Mouse (Mus musculus) megakaryocyte, adult 5-6 weeks (primary cell): ENCODE measurements around the gene Pnpla2. TPM values are rescaled to one million over a fixed set of nuclear protein-coding genes. Genes with fewer than 3 reads are reported as not detected.

Source experiments
- ATAC-seq: 2 replicates; pipeline ENCODE4 v1.8.0; 2016; ENCODE audit warnings: mild to moderate bottlenecking, inconsistent platforms; ENCODE audit not compliant: poor library complexity, severe bottlenecking
- total RNA-seq, 2 experiments: library from RNA; stranded (forward) in 1 of 2; stranded (reverse) in 1 of 2; fragments of 153-499, 151-499 nt in 1 of 2; fragments of 221-1000, 200-1000 nt in 1 of 2; gene quantifications; 2 replicates each; pipeline versions ENCODE4 v1.2.3 to v1.2.4; 2015 to 2017

Pnpla2 gene
- total RNA-seq, 2 experiments from 2014 or later: 9.1 to 31.2 TPM

- ATAC-seq: peak; percentile 37
Measured at GRCm38 (mm10) chr7:141481498-141482401, 26.8 kb downstream of the Pnpla2 start.

GRCm38 (mm10) chr7:141482531-141483024 lies 27.6 kb downstream of the Pnpla2 start:
- ATAC-seq: no peak

- ATAC-seq: no peak
Measured at GRCm38 (mm10) chr7:141483114-141483653, 28.2 kb downstream of the Pnpla2 start.

- ATAC-seq: no peak
Measured at GRCm38 (mm10) chr7:141484186-141485120, 29.5 kb downstream of the Pnpla2 start.

GRCm38 (mm10) chr7:141485186-141485585 lies 30.2 kb downstream of the Pnpla2 start:
- ATAC-seq: no peak

GRCm38 (mm10) chr7:141485606-141486005 lies 30.6 kb downstream of the Pnpla2 start:
- no peak for ATAC-seq

- ATAC-seq: no peak
Measured at GRCm38 (mm10) chr7:141486239-141486638, 31.2 kb downstream of the Pnpla2 start.

- ATAC-seq: no peak
Measured at GRCm38 (mm10) chr7:141487141-141487540, 32.1 kb downstream of the Pnpla2 start.

- ATAC-seq: 0 out of 2 replicates have a peak, but pooled peaks have one; percentile 51
Measured at GRCm38 (mm10) chr7:141491151-141491550, 36.2 kb downstream of the Pnpla2 start.

- no peak for ATAC-seq
Measured at GRCm38 (mm10) chr7:141492738-141493137, 37.7 kb downstream of the Pnpla2 start.

GRCm38 (mm10) chr7:141493729-141494128 lies 38.7 kb downstream of the Pnpla2 start:
- ATAC-seq: no peak

- ATAC-seq: no peak
Measured at GRCm38 (mm10) chr7:141495379-141495778, 40.4 kb downstream of the Pnpla2 start.

- no peak for ATAC-seq
Measured at GRCm38 (mm10) chr7:141495940-141496339, 40.9 kb downstream of the Pnpla2 start.

GRCm38 (mm10) chr7:141497600-141497999 lies 42.6 kb downstream of the Pnpla2 start:
- ATAC-seq: no peak

- no peak for ATAC-seq
Measured at GRCm38 (mm10) chr7:141501820-141502555, 47.0 kb downstream of the Pnpla2 start.

- no peak for ATAC-seq
Measured at GRCm38 (mm10) chr7:141502556-141502905, 47.5 kb downstream of the Pnpla2 start.

- ATAC-seq: no peak
Measured at GRCm38 (mm10) chr7:141506278-141506677, 51.3 kb downstream of the Pnpla2 start.

GRCm38 (mm10) chr7:141508160-141508559 lies 53.2 kb downstream of the Pnpla2 start:
- no peak for ATAC-seq

GRCm38 (mm10) chr7:141510196-141510595 lies 55.2 kb downstream of the Pnpla2 start:
- no peak for ATAC-seq
